Mouse (Mus musculus) midbrain, embryonic 14.5 days (tissue): Measurements from ENCODE around the gene 1600014C10Rik. TPM values are rescaled to one million over a fixed set of nuclear protein-coding genes. Genes with fewer than 3 reads are reported as not detected.

Experiments used
- ATAC-seq: fragments of 200-750 bp; cut with Nextera tagmentation; 2 replicates; pipeline ENCODE4 v1.8.0; 2017; ENCODE audit warnings: moderate number of reproducible peaks, moderate library complexity; ENCODE audit not compliant: low FRiP score, low TSS enrichment
- DNase-seq: peaks from one replicate; pipeline ENCODE4 v3.0.0-alpha.2; 2015
- H3K27ac ChIP-seq: fragments of 300-500 bp; sonication (generic); replicated peaks from 2 replicates; pipeline ENCODE4 v1.5.1; 2014; ENCODE audit warnings: mild to moderate bottlenecking, low read depth, low read length, moderate library complexity
- H3K27me3 ChIP-seq: fragments of 300-500 bp; sonication (generic); 2 replicates; pipeline ENCODE4 v1.6.1; 2014; ENCODE audit warnings: low read length, control low read depth, mixed read lengths; ENCODE audit not compliant: control insufficient read depth, insufficient read depth
- H3K36me3 ChIP-seq: fragments of 300-500 bp; sonication (generic); 2 replicates; pipeline ENCODE4 v1.6.1; 2014; ENCODE audit warnings: low read length, control low read depth; ENCODE audit not compliant: control insufficient read depth, insufficient read depth
- H3K4me1 ChIP-seq: fragments of 300-500 bp; sonication (generic); 2 replicates; pipeline ENCODE4 v1.6.1; 2014; ENCODE audit warnings: mild to moderate bottlenecking, antibody characterized with exemption, low read length, control low read depth; ENCODE audit not compliant: control insufficient read depth, insufficient read depth
- H3K4me2 ChIP-seq: fragments of 300-500 bp; sonication (generic); 2 replicates; pipeline ENCODE4 v1.6.1; 2014; ENCODE audit warnings: mild to moderate bottlenecking, low read length, moderate library complexity
- H3K4me3 ChIP-seq: fragments of 300-500 bp; sonication (generic); replicated peaks from 2 replicates; pipeline ENCODE4 v1.5.1; 2014; ENCODE audit warnings: low read depth, low read length
- H3K9ac ChIP-seq: fragments of 300-500 bp; sonication (generic); replicated peaks from 2 replicates; pipeline ENCODE4 v1.6.1; 2014; ENCODE audit warnings: mild to moderate bottlenecking, low read length, moderate library complexity
- H3K9me3 ChIP-seq: fragments of 300-500 bp; sonication (generic); 2 replicates; pipeline ENCODE4 v1.6.1; 2016; ENCODE audit warnings: low read length, control low read depth, mixed read lengths; ENCODE audit not compliant: control insufficient read depth
- WGBS: fragments of 180-500 bp; shearing (Covaris S2); extraction: QIAGEN DNeasy Blood & Tissue Kit; methylation state at CpG from one replicate; pipeline ENCODE4 v1.1.7; 2014; 5-methylcytosine and 5-hydroxymethylcytosine counted together
- polyA plus RNA-seq: library from polyadenylated mRNA; unstranded; fragments of >200 nt; fragmentation: Nextera tagmentation; extraction: Ambion mirVana; gene quantifications from 2 replicates; pipeline ENCODE4 v1.2.1, GENCODE M21; 2014

The 1600014C10Rik gene
- polyA plus RNA-seq, 1 experiment from 2014 or later: 31.2 TPM

- WGBS: 38% methylated on average over 3 of the region's 3 CpGs
- H3K27me3 ChIP-seq: no peaks in the 10 kb centered on the region
- DNase-seq: no peak
- peak overlapping the region; percentile 61; the same call in 1 of the 2 replicates for H3K4me2 ChIP-seq
- no peaks in the 10 kb centered on the region for H3K36me3 ChIP-seq
- no peaks in the 10 kb centered on the region for H3K9me3 ChIP-seq
- H3K4me1 ChIP-seq: no peaks in the 10 kb centered on the region
- H3K27ac ChIP-seq: no peak overlapping the region
- no peak overlapping the region for H3K9ac ChIP-seq
- 0 out of 2 replicates have a peak, but pooled peaks have one; percentile 22 for ATAC-seq
- H3K4me3 ChIP-seq: no peak overlapping the region
These were observed 18.3 kb downstream of the 1600014C10Rik start for GRCm38 (mm10) chr7:38201290-38201658.

- Histone ChIP-seq H3K4me2 (no peak overlapping the region), H3K27ac (no peak overlapping the region), H3K4me3 (no peak overlapping the region), H3K9me3 (no peaks in the 10 kb centered on the region), H3K36me3 (no peaks in the 10 kb centered on the region), H3K4me1 (no peaks in the 10 kb centered on the region), H3K9ac (no peak overlapping the region), H3K27me3 (no peaks in the 10 kb centered on the region)
- no peak for ATAC-seq
- no peak for DNase-seq
- WGBS: 90% methylated on average over 6 of the region's 6 CpGs
These were observed 21.3 kb downstream of the 1600014C10Rik start for GRCm38 (mm10) chr7:38204314-38204713.

GRCm38 (mm10) chr7:38205801-38206200 is 22.8 kb downstream of the 1600014C10Rik start:
- Histone ChIP-seq H3K4me3 (no peak overlapping the region), H3K36me3 (no peaks in the 10 kb centered on the region), H3K27ac (no peak overlapping the region), H3K27me3 (no peaks in the 10 kb centered on the region), H3K4me1 (no peaks in the 10 kb centered on the region), H3K9ac (no peak overlapping the region), H3K9me3 (no peaks in the 10 kb centered on the region), H3K4me2 (no peak overlapping the region)
- ATAC-seq (no peak), DNase-seq (no peak)
- 19% methylated on average over 2 of the region's 2 CpGs for WGBS

- 79% methylated on average over 3 of the region's 3 CpGs for WGBS
- ATAC-seq (no peak), DNase-seq (no peak)
- no peaks in the 10 kb centered on the region for H3K9me3 ChIP-seq
- no peaks in the 10 kb centered on the region for H3K4me1 ChIP-seq
- H3K9ac ChIP-seq: no peak overlapping the region
- H3K27ac ChIP-seq: no peak overlapping the region
- no peak overlapping the region for H3K4me3 ChIP-seq
- H3K4me2 ChIP-seq: no peak overlapping the region
- no peaks in the 10 kb centered on the region for H3K27me3 ChIP-seq
- H3K36me3 ChIP-seq: no peaks in the 10 kb centered on the region
These were observed 23.5 kb downstream of the 1600014C10Rik start for GRCm38 (mm10) chr7:38206564-38206963.

GRCm38 (mm10) chr7:38208969-38209368 is 26.0 kb downstream of the 1600014C10Rik start:
- Histone ChIP-seq H3K4me2 (no peak overlapping the region), H3K27ac (no peak overlapping the region), H3K27me3 (no peaks in the 10 kb centered on the region), H3K9ac (no peak overlapping the region), H3K9me3 (no peaks in the 10 kb centered on the region), H3K4me1 (no peaks in the 10 kb centered on the region), H3K4me3 (no peak overlapping the region), H3K36me3 (no peaks in the 10 kb centered on the region)
- WGBS: 79% methylated on average over 3 of the region's 3 CpGs
- DNase-seq (no peak), ATAC-seq (no peak)

- ATAC-seq (no peak), DNase-seq (no peak)
- no peaks in the 10 kb centered on the region for H3K36me3 ChIP-seq
- WGBS: 81% methylated on average over 11 of the region's 11 CpGs
- H3K4me3 ChIP-seq: no peak overlapping the region
- no peaks in the 10 kb centered on the region for H3K27me3 ChIP-seq
- no peaks in the 10 kb centered on the region for H3K9me3 ChIP-seq
- no peak overlapping the region for H3K9ac ChIP-seq
- H3K4me2 ChIP-seq: no peak overlapping the region
- no peak overlapping the region for H3K27ac ChIP-seq
- H3K4me1 ChIP-seq: no peaks in the 10 kb centered on the region
These were observed 26.6 kb downstream of the 1600014C10Rik start for GRCm38 (mm10) chr7:38209478-38210152.

GRCm38 (mm10) chr7:38212651-38213062 is 29.6 kb downstream of the 1600014C10Rik start:
- 66% methylated on average over 3 of the region's 3 CpGs for WGBS
- Histone ChIP-seq H3K36me3 (no peaks in the 10 kb centered on the region), H3K27ac (no peak overlapping the region), H3K27me3 (no peaks in the 10 kb centered on the region), H3K4me3 (no peak overlapping the region), H3K9me3 (no peaks in the 10 kb centered on the region), H3K9ac (no peak overlapping the region), H3K4me2 (no peak overlapping the region), H3K4me1 (no peaks in the 10 kb centered on the region)
- no peak for ATAC-seq
- no peak for DNase-seq

- 79% methylated on average over 5 of the region's 5 CpGs for WGBS
- Histone ChIP-seq H3K27me3 (no peaks in the 10 kb centered on the region), H3K9me3 (no peaks in the 10 kb centered on the region), H3K4me3 (no peak overlapping the region), H3K4me1 (no peaks in the 10 kb centered on the region), H3K4me2 (no peak overlapping the region), H3K27ac (no peak overlapping the region), H3K36me3 (no peaks in the 10 kb centered on the region), H3K9ac (no peak overlapping the region)
- ATAC-seq (no peak), DNase-seq (no peak)
These were observed 31.6 kb downstream of the 1600014C10Rik start for GRCm38 (mm10) chr7:38214473-38215214.

GRCm38 (mm10) chr7:38215281-38215680 is 32.3 kb downstream of the 1600014C10Rik start:
- ATAC-seq: no peak
- H3K27me3 ChIP-seq: no peaks in the 10 kb centered on the region
- H3K4me2 ChIP-seq: no peak overlapping the region
- no peak overlapping the region for H3K4me3 ChIP-seq
- DNase-seq: no peak
- no peaks in the 10 kb centered on the region for H3K4me1 ChIP-seq
- H3K27ac ChIP-seq: no peak overlapping the region
- no peaks in the 10 kb centered on the region for H3K36me3 ChIP-seq
- H3K9me3 ChIP-seq: no peaks in the 10 kb centered on the region
- WGBS: 83% methylated on average over 7 of the region's 7 CpGs
- H3K9ac ChIP-seq: no peak overlapping the region
